Mouse (Mus musculus) right cerebral cortex, postnatal 4 days (tissue): ENCODE measurements around the gene Mrps2.
"Not testable (repeated sequence)": the region's sequence is repeated elsewhere in the genome, so short reads cannot be mapped to it uniquely, and the experiment has no call there.

Experiments used
- DNase-seq: peaks from one replicate; pipeline ENCODE4 v3.0.0-alpha.2; 2022

Gene Mrps2

DNA sequence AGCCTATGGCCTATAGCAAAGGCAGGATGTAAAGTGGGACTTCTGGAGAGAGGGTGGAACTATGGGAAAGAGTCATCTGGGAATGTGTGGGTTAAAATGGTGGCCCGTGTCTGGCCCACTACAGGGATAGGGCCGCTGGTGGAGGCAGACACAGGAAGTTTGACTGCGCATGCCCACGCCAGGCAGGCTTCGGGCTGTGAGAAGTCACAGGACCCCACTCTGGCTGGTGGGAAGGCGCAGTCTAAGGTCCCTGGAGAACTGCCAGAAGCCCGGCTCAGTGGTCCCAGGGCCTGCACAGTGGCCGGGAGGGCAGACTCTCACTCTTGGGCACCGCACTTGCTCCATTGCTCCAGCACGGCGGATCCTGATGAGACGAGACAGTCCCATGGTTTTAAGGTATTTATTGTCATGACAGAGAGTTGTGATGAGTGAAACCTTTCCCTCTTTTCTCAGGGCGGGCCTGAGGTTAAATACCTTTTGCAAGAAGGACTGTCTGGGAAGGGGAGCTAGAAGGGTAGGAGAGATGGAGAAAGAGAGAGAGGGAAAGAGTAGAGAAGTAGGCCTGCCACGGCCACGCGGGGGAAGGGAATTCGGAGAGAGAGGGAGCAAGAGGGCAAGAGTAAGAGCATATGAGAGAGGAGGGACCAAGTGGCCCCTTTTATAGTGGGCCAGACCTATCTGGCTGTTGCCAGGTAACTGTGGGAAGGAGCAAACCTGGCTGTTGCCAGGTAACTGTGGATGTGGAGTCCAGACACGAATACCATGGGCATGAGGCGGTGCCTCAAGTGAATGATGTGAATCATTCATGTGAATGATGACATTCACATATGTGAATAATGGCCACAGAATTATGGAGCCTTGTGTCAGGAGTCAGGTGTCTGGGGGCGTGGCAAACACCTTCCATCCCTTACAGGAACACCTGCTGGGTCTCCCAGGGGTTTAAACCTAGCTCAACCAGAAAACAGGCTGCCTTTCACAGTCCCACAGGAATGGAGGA, 11.6 kb downstream of the Mrps2 start:
- no peak for DNase-seq

DNA sequence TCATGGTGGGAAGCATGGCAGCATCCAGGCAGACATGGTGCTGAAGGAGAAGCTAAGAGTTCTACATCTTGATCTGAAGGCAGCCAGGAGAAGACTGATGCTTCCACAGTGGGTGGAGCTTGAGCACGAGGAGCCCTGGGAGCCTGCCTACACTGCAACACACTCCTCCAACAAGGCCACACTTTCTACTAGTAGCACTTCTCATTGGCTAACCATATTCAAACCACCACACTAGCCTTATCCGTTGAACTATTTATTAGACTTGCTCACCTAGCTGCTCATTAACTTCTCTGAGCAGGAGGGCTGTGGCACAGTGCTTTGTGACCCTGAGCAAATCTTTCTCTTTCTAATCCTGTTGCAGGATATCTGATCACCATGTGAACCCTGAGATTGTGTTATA, 16.0 kb downstream of the Mrps2 start:
- DNase-seq: no peak

DNA sequence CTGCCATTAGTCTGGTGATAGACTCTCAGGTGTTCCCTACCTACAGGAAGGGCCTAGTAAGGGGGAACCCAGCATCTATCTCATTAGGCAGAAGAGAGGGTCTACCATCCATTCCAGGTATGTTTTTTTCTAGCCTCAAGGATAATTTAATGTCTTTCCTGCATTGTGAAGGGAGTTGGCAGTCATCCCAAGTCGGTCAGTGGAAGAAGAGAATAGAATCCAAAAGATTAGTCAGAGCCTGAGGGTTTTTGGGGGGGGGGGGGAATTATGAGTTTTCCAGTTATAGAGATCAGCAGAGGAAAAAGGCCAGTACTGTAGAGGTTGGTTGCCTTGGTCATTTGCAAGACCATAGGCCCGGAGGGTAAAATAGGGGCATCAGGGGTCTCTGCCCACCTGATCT, 26.7 kb downstream of the Mrps2 start:
- no peak for DNase-seq

DNA sequence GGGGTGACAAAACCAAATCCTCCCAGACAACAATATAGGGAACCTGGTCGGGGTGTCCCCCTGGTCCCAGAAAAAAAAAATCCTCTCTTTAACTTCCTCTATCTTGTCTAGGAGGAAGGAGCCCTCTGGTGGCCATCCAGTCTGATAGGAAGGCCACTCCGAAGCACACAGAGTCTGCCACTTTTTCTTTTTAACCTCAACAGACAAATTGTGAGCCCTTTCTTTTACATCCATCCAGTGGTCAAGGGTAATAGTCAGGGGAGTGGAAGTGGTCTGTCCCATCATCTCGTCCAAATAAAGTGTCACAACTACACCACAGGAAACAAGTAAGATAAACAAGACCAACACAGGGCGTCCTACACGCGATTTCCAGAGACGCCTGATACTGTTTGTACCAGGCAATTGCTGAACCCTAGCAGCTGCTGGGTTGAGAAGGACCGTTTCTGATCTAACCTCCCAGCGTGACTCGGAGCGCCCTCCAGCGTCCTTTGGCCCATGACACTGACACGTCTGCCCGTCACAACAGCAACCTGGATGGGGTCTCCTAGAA, 27.4 kb downstream of the Mrps2 start:
- no peak for DNase-seq

DNA sequence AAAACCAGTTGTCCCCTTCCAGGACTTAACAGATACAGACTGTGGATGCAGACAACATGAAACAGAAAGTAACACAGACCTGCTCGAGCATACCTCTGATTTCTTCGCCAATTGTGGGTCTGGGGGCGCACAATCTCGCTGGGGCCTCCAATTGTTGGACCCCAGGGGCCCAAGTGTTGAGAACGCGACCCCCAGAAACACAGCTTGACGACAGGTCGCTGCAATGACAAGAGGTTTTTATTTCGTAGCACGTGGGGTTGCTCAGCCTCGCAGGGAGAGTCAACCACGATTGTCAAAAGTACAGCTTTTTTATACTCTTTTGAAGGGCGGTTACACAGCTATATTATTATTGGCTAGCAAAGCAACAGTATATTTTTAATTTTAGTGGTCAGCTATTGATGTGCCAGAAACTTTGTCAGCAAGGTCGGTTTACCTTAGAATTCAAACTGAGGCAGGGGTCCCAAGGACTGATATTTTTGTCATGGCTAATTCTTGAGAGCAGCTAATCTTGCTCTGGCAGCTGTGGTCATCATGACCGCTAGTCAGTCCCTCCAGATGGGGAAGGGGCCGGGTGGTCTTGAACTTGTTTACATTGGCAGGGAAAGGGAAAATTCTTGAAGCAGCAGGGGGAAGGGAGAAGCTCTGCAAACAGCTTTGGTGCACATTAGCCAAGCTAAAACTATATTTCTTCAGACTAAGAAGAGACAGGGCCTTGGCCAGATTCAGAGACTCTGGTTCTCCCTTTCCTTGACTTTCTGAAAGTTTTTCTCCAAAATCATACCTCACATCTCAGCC, 28.1 kb downstream of the Mrps2 start:
- DNase-seq: no peak

DNA sequence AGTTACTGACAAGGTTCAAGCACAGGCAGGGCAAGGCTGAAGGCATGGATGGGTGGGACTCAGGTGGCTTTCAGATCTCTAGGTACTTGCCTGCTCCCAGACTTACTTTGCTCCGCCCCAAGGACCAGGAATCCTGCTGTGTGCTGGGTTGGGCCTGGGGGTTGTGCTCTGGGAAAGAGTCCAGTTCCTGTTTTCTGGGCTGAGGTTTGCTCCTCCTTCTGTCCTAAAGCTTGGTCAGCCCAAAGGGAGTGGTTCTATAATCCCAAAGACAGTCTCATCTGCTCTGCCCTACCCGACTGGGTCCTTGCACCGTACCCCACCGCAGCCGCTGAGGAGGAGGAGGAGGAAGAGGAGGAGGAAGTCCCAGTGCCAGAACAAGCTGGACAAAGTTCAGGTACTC, 28.8 kb downstream of the Mrps2 start, which contains the start of gene Gbgt1:
Gene Gbgt1, plus strand, starts transcription at position 221 of the 400 bp plus-strand sequence.
- no peak for DNase-seq

DNA sequence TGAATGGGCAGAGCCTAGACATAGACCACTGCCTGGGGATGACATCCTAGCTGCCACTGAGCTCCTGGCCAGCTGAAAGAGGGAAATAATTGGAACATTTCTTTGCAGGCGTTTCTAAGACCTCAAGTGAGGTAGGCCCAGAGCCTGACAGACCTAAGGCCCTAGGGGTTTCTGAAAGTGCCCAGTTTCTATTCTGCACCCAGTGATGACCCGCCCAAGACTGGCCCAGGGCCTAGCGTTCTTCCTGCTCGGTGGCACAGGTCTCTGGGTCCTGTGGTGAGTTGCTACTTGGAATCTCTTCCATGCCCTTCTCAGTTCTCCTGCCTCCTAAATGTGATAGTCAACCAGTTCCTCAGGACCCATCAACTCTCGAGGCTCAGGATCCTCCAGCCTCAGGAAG, 29.7 kb downstream of the Mrps2 start:
- DNase-seq: no peak

DNA sequence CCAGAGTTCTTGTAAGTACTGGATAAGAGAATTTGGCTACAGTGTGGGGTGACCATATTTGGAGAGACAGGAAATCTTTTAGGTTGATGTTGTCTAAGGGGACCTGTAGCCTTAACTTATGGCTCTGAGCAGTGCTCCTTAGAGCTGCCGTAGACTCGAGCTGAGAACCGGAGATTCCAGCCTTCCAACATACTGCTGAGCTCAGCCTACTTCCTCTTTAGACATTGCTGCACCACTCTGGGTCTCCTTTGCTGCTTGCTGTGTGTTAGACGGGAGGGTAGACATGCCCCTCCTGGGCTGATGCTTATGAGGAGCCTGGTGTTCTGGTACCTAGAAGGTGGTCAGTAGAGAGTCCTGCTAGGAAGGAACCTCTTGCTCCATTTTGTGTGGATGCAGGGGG, 30.6 kb downstream of the Mrps2 start:
- DNase-seq: no peak

DNA sequence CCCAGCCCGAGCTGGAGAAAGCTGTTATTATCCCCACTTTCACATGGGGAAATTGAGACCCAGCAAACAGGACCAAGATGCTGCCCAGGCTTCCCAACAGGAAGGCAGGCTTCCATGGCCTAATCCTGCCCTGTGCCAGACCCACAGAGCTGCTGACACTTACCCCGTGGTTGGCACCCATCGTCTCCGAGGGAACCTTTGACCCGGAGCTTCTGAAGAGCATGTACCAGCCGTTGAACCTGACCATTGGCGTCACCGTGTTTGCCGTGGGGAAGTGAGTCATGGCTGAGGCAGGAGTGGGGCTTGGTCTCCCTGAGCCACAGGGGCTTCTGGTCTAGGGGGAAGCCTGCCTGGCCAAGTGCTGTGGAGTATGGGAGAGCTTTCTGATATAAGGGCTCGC, 35.1 kb downstream of the Mrps2 start:
- no peak for DNase-seq

DNA sequence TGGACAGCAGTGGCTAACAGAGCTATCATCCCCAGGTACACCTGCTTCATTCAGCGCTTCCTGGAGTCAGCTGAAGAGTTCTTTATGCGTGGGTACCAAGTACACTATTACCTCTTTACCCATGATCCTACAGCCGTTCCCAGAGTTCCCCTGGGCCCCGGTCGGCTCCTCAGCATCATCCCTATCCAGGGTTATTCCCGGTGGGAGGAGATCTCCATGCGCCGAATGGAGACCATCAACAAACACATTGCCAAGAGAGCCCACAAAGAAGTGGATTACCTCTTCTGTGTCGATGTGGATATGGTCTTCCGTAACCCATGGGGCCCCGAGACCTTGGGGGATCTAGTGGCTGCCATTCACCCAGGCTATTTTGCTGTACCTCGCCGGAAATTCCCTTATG, 36.8 kb downstream of the Mrps2 start:
- DNase-seq: no peak

DNA sequence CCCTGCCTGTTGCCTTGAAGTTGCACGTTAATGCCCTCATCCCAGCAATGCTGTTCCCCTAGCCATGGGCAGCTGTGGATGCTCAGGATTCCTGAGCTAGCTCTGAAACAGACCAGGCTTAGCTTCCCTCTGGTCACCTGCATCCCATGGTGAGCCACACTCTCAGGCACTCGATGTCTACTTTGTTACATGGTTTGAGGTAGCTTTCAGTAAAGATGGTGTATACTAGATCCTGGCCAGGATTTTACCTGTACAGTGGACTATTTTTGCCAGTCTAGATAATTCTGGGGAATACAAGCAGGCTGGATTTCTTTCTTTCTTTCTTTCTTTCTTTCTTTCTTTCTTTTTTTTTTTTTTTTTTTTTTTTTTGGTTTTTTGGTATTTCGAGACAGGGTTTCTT, 37.9 kb downstream of the Mrps2 start, which contains the start of gene Gm10134:
Gene Gm10134, plus strand, starts transcription at position 301 of the 400 bp plus-strand sequence.
- DNase-seq: no peak

DNA sequence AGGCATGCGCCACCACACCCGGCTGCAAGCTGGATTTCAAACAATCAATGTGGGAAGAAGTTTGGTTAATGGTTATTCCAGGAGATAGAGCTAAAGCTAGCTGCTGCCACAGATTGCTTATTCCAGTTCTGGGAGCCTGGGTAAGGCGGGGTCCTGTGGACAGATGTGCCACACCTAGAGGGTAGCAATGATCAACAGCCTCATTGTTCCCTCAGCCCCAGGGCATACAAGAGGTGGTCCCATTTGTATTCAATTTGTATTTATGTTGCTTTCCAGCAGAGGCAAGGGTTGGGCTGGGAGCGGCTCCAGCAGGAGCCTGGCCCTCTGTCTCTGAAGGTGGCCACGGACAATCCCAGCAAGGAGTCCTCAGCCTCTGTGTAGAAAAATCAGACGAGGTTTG, 38.4 kb downstream of the Mrps2 start:
- DNase-seq: no peak

DNA sequence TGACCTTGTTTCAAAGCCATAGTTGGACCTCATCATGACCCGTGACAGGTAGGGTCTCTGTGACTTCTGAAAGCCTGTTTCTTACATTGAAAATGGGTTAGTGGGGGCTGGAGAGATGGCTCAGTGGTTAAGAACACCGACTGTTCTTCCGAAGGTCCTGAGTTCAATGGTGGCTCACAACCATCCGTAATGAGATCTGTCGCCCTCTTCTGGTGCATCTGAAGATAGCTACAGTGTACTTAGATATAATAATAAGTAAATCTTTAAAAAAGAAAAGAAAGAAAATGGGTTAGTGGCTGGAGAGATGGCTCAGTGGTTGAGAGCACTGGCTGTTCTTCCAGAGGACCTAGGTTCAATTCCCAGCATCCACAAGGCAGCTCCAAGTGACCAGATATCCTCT, 43.7 kb downstream of the Mrps2 start:
- not testable (repeated sequence) for DNase-seq

DNA sequence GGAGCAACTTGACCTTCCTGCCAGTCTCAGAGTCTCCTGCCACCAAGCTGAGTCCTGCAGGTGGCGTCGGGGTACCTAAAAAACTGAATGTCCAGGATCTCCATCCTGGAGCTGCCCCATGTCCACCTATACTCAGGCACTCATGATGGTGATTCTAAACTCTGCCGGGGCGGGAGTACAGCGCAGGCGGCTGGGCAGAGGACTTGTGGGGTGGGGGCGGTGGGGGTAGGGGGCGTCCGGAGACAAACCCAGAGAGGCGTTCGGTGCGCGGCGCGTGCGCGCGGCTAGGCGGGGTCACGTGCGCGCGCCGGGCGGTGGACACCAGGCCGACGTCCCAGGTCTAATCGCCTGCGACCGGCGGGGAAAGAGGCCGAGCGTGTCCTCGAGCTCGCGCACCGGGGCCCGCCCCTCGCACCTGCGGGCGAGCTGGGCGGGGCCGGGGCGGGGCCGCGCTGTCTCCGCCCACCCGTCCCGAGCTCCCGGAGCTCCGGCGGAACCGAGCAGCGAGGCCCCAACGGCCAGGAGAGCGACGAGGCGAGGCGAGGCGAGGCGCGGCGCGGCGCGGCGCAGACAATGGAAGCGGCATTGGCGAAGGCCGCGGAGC, 45.0 kb downstream of the Mrps2 start, which contains the start of gene Ralgds:
Gene Ralgds, plus strand, starts transcription at position 328 of the 604 bp plus-strand sequence.
- peak; percentile 67 for DNase-seq

DNA sequence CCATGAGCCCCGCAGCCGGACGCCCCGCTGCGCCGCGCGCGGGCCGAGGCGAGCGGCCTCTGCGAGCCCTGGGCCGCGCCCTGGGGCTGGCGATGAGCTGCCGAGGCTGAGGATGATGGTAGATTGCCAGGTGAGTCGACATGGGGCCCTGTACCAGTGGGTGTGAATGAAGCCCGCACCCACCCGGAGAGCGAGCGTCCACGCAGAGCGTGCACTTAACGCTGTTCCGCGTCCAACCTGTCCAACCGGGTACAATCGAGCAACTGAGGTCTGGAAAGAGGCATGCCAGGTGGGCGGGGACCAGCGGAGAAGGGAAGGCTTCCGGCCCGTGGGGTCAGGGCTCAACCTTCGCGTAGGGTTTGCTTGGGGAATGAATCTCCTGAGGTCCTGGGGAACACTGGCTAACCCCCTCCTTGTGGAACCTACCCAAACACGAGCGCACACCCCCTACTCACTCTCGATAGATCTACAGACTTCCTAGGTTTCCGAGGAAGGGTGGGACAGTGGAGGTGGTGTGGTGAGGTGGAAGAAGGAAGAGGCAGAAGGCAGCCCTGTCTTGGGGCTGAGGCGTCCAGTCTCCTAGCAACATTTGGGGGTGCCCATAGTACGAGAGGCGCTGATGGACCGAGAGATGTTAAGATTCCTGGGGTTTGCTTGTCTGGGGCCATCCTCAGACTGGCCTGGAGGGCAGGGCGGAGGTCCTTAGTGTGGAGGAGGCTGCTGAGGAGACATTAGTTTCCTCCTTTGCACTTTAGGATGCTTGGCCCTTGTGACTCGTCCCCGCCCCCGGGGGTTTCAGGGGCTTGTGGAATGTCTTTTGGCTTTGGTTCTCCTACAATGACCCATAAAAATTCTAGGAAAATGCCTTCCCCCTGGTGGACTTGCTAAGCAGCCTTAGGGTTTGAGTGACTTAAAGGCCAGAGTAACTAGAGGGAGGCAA, 45.8 kb downstream of the Mrps2 start:
- peak; percentile 53 for DNase-seq

DNA sequence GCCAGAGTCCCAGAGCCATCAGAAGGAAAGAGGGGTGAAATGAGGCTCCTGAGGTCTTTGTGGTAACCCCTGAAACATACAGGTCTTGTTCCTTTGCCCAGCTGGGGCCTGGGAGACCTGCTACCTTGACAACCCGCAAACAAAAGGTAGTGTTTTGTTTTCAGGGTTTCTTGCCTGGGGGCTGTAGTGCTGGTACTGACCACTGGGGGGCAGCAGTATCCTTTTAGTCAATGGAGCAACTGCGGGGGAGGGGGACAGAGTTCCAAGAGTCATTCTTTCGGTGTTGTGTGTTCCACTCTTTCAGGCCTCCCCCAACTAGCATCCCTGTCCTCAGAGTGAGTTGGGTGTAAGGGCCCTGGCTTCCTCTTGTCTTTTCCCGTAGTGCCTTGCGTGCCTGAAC, 46.6 kb downstream of the Mrps2 start:
- DNase-seq: peak; percentile 94

DNA sequence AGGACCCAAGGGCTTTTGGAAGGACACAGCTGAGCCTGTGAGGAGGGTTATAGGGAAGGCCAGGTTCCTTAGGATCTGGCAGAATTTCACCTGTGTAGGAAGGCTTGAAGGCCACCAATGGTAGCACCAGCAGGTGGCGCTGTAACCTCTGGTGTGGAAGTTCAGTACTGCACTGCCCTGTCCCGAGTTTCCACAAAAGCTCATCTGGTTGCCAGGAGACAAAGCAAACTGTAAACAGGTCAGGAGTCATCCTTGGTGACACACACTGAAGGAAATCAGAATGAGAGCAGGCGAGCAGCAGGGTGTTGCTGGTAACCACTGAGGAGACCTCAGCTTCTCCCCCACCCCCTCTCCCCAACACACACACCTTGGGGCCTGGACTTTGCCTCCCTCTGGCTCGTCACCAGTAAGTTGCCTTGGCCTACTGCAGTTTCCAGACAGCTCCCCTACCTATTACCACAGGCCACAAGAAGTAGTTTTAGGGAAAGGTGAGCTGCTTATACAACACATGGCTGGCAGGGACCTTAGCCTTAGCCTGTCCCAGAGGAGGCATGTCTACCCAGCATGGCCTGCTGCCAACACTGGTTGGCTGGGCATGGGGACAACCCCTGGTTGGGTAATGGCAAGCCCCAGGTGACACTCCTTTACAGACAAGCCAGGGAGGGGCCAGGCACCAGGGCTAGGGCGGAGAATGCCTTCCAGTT, 49.5 kb downstream of the Mrps2 start:
- peak; percentile 74 for DNase-seq

DNA sequence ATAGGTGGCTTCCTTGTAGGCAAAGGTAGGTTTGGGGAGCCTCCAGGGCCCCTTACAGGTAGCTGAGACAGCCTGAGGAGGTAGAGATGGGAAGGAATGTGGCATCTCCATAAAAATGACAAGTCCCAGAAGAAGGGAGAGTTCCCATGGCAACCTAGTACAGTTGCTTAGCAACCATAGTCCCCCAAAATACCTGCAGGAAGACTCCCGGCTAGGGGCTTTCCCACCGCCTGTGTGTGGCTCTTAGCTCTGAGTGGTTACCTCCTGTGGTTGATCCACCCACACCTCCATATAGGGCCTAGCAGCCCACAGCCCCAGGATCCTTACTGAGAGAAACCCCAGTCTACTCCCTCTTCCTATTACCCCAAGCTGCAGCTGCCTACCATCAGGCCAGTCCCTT, 50.4 kb downstream of the Mrps2 start:
- no peak for DNase-seq

DNA sequence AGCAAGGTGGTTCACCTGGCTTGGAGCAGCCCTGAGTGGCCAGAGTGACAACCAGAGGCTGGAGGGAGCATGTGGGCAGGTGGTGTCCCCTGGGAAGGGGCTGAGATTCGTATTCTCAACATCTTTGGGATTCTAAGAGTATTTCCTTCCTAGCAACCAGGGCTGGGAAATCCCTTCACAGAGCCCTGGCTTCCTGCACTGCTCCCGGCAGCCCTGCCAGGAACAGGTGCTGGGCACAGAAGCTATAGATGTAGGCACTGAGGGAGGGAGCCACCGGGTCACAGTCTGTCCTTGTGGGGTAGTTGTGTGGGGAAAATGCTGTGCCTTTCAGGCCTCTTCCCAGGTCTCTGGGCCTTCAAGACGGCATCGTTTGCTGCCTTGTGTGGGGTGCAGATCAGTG, 52.7 kb downstream of the Mrps2 start:
- DNase-seq: no peak
